In genomic region chr11:10194774-10195173, GRCm38 (mm10) we compare ENCODE assay signal across 15 mouse cellular contexts.
"Had no signal": no experiment of that assay in that cellular context is flagged by ENCODE, and none has a peak within 500 bp of the region (broad histone marks: within the 10 kb centered on the region; RNA-seq: fewer than 3 reads in every experiment).

No protein-coding gene starts in this region.

- ATAC-seq: midbrain, embryonic 13.5 days; midbrain, embryonic 15.5 days had no signal

- DNase-seq: lung, adult 18-20 months; lung, embryonic 14.5 days; lung, postnatal 10 days; lung, postnatal 4 days; right cerebral cortex, postnatal 14 days; thymus, adult 2 months; thymus, postnatal 25 days; thymus, postnatal 4 days had no signal

- H3K4me3 ChIP-seq: megakaryocyte, embryonic 14.5 days; midbrain, embryonic 13.5 days; midbrain, embryonic 15.5 days; neural tube, embryonic 12.5 days; stomach, embryonic 15.5 days had no signal

- H3K9me3 ChIP-seq: midbrain, embryonic 13.5 days; midbrain, embryonic 15.5 days; neural tube, embryonic 12.5 days; stomach, embryonic 15.5 days had no signal

- H3K36me3 ChIP-seq: midbrain, embryonic 13.5 days; midbrain, embryonic 15.5 days; neural tube, embryonic 12.5 days; stomach, embryonic 15.5 days had no signal

- H3K4me2 ChIP-seq: lung, embryonic 14.5 days; midbrain, embryonic 11.5 days; midbrain, embryonic 13.5 days; midbrain, embryonic 15.5 days; neural tube, embryonic 12.5 days; stomach, embryonic 15.5 days had no signal

- H3K27me3 ChIP-seq: megakaryocyte, embryonic 14.5 days; midbrain, embryonic 13.5 days; midbrain, embryonic 15.5 days; neural tube, embryonic 12.5 days; stomach, embryonic 15.5 days had no signal

- H3K4me1 ChIP-seq: megakaryocyte, embryonic 14.5 days; midbrain, embryonic 13.5 days; midbrain, embryonic 15.5 days; neural tube, embryonic 12.5 days; stomach, embryonic 15.5 days had no signal

- H3K27ac ChIP-seq: midbrain, embryonic 13.5 days; midbrain, embryonic 15.5 days; neural tube, embryonic 12.5 days; stomach, embryonic 15.5 days; stomach, postnatal 0 days had no signal

- H3K9ac ChIP-seq: lung, embryonic 14.5 days; midbrain, embryonic 13.5 days; midbrain, embryonic 15.5 days; neural tube, embryonic 12.5 days; stomach, embryonic 15.5 days had no signal
